Mouse (Mus musculus): ENCODE results near the gene Trappc1.

Gene Trappc1

GRCm38 (mm10) chr11:69368356-69369214 is 44.8 kb downstream of the Trappc1 start:
- CTCF ChIA-PET = interaction anchor here (1.0 to 1.4 kb wide), 2 partner anchors 35 to 63 kb away, joined by 3 to 4 read pairs; no protein-coding TSS in a partner anchor

GRCm38 (mm10) chr11:69369215-69369989 is 45.6 kb downstream of the Trappc1 start, which contains the start of gene Chd3:
Gene Chd3, minus strand, starts transcription at chr11:69369406.
- CTCF ChIA-PET = interaction anchor here (0.6 to 1.4 kb wide), 4 partner anchors 32 to 96 kb away, joined by 3 to 7 read pairs (median 5); no protein-coding TSS in a partner anchor

GRCm38 (mm10) chr11:69369990-69370816 is 46.4 kb downstream of the Trappc1 start:
- CTCF ChIA-PET = interaction anchor here (0.6 to 0.7 kb wide), 5 partner anchors 9 to 97 kb away, joined by 3 to 8 read pairs (median 6); no protein-coding TSS in a partner anchor

GRCm38 (mm10) chr11:69370817-69371215 is 47.0 kb downstream of the Trappc1 start:
- CTCF ChIA-PET = interaction anchor here (0.6 kb wide), 1 partner anchor 8 kb away, joined by 5 read pairs; no protein-coding TSS in a partner anchor

- CTCF ChIA-PET = no interaction called here
Measured at GRCm38 (mm10) chr11:69371601-69372000, 47.8 kb downstream of the Trappc1 start.

- CTCF ChIA-PET = interaction anchor here (0.6 kb wide), 1 partner anchor 99 kb away, joined by 3 read pairs; no protein-coding TSS in a partner anchor
Measured at GRCm38 (mm10) chr11:69372056-69372779, 48.4 kb downstream of the Trappc1 start.

GRCm38 (mm10) chr11:69372780-69373170 is 49.0 kb downstream of the Trappc1 start:
- CTCF ChIA-PET = interaction anchor here (0.6 kb wide), 1 partner anchor 100 kb away, joined by 3 read pairs; no protein-coding TSS in a partner anchor

- CTCF ChIA-PET = no interaction called here
Measured at GRCm38 (mm10) chr11:69373223-69373965, 49.6 kb downstream of the Trappc1 start.
